Mouse (Mus musculus) thymus, adult 2 months (tissue): ENCODE results near the gene Ech1. TPM values are rescaled to one million over a fixed set of nuclear protein-coding genes. Genes with fewer than 3 reads are reported as not detected.

Source experiments
- DNase-seq: peaks from one replicate; pipeline ENCODE4 v3.0.0; 2021
- H3K27ac ChIP-seq: fragments of 200-500 bp; 2 replicates; pipeline ENCODE4 v1.5.1; 2012; ENCODE audit warnings: low read length, control low read depth; ENCODE audit not compliant: control insufficient read depth, insufficient read depth
- H3K27me3 ChIP-seq: fragments of 200-500 bp; 2 replicates; pipeline ENCODE4 v1.6.1; 2012; ENCODE audit warnings: mild to moderate bottlenecking, low read length, moderate library complexity, mixed read lengths; ENCODE audit not compliant: control insufficient read depth, insufficient read depth
- H3K36me3 ChIP-seq: fragments of 200-500 bp; 2 replicates; pipeline ENCODE4 v1.6.1; 2012; ENCODE audit warnings: mild to moderate bottlenecking, low read length, moderate library complexity; ENCODE audit not compliant: control insufficient read depth, insufficient read depth
- H3K4me1 ChIP-seq: fragments of 200-500 bp; replicated peaks from 2 replicates; pipeline ENCODE4 v1.6.1; 2012; ENCODE audit warnings: low read length; ENCODE audit not compliant: control insufficient read depth, insufficient read depth
- H3K4me3 ChIP-seq: fragments of 200-500 bp; 2 replicates; pipeline ENCODE4 v1.5.1; 2012; ENCODE audit warnings: mild to moderate bottlenecking, low read length, control low read depth, moderate library complexity; ENCODE audit not compliant: control insufficient read depth, insufficient read depth
- CTCF ChIP-seq: fragments of 200-500 bp; IDR thresholded peaks from 2 replicates; pipeline ENCODE4 v1.5.1; 2012; ENCODE audit warnings: mild to moderate bottlenecking, control low read depth, low read length, moderate library complexity, borderline replicate concordance; ENCODE audit not compliant: control insufficient read depth, poor library complexity, insufficient read depth; ENCODE audit errors: extremely low read depth
- POLR2A ChIP-seq: fragments of 200-500 bp; IDR thresholded peaks from 2 replicates; pipeline ENCODE4 v1.6.1; 2012; ENCODE audit warnings: mild to moderate bottlenecking, low read length, control low read depth, moderate library complexity; ENCODE audit not compliant: control insufficient read depth, poor library complexity, insufficient read depth; ENCODE audit errors: extremely low read depth
- WGBS: fragments of 180-500 bp; shearing (Covaris S2); methylation state at CpG from one replicate; pipeline ENCODE4 v1.1.7; 2018; 5-methylcytosine and 5-hydroxymethylcytosine counted together
- polyA plus RNA-seq: library from polyadenylated mRNA; depleted of rRNA; stranded (reverse); fragments of >200 nt; gene quantifications from 2 replicates; pipeline ENCODE4 v1.2.3, GENCODE M21; 2012

Gene Ech1
- polyA plus RNA-seq, 1 experiment = 359 TPM

- H3K27ac ChIP-seq = no peak overlapping the region
Observed at GRCm38 (mm10) chr7:28812949-28813348, 12.1 kb upstream of the Ech1 start.

GRCm38 (mm10) chr7:28814306-28815034, 10.5 kb upstream of the Ech1 start:
- Histone ChIP-seq H3K4me3 (no peak overlapping the region), H3K27me3 (no peaks in the 10 kb centered on the region), H3K4me1 (peaks cover 21% of the 10 kb centered on the region), H3K27ac (no peak overlapping the region), H3K36me3 (peaks cover 65% of the 10 kb centered on the region)
- 94% methylated on average over 5 of the region's 5 CpGs for WGBS
- TF ChIP-seq CTCF = no peak
- TF ChIP-seq POLR2A = no peak
- DNase-seq = no peak

More at GRCm38 (mm10) chr7:28812949-28813348, 12.1 kb upstream of the Ech1 start:
- H3K4me1 ChIP-seq = peaks cover 24% of the 10 kb centered on the region
- no peak for TF ChIP-seq POLR2A
- TF ChIP-seq CTCF = no peak
- no peak overlapping the region for H3K4me3 ChIP-seq
- H3K27me3 ChIP-seq = no peaks in the 10 kb centered on the region
- peaks cover 50% of the 10 kb centered on the region for H3K36me3 ChIP-seq
- no peak for DNase-seq
- 72% methylated on average over 5 of the region's 5 CpGs for WGBS

GRCm38 (mm10) chr7:28815230-28815629, 9.8 kb upstream of the Ech1 start:
- Histone ChIP-seq H3K27me3 (no peaks in the 10 kb centered on the region), H3K27ac (no peak overlapping the region), H3K4me3 (no peak overlapping the region), H3K4me1 (peaks cover 26% of the 10 kb centered on the region), H3K36me3 (peaks cover 73% of the 10 kb centered on the region)
- DNase-seq = no peak
- 97% methylated on average over 9 of the region's 9 CpGs for WGBS
- TF ChIP-seq POLR2A = no peak
- no peak for TF ChIP-seq CTCF

GRCm38 (mm10) chr7:28816201-28816600, 8.8 kb upstream of the Ech1 start:
- 79% methylated on average over 9 of the region's 9 CpGs for WGBS
- peaks cover 82% of the 10 kb centered on the region for H3K36me3 ChIP-seq
- no peak for TF ChIP-seq POLR2A
- TF ChIP-seq CTCF = no peak
- no peak for DNase-seq
- no peak overlapping the region for H3K4me3 ChIP-seq
- H3K27me3 ChIP-seq = no peaks in the 10 kb centered on the region
- H3K27ac ChIP-seq = no peak overlapping the region
- H3K4me1 ChIP-seq = peaks cover 34% of the 10 kb centered on the region

GRCm38 (mm10) chr7:28816920-28817319, 8.1 kb upstream of the Ech1 start:
- TF ChIP-seq POLR2A (no peak), CTCF (no peak)
- Histone ChIP-seq H3K4me3 (no peak overlapping the region), H3K27ac (no peak overlapping the region), H3K36me3 (peaks cover 90% of the 10 kb centered on the region), H3K4me1 (peaks cover 34% of the 10 kb centered on the region), H3K27me3 (no peaks in the 10 kb centered on the region)
- no peak for DNase-seq
- WGBS = 96% methylated on average over 10 of the region's 10 CpGs

GRCm38 (mm10) chr7:28817524-28817923, 7.5 kb upstream of the Ech1 start:
- Histone ChIP-seq H3K27me3 (no peaks in the 10 kb centered on the region), H3K27ac (no peak overlapping the region), H3K4me1 (peaks cover 28% of the 10 kb centered on the region), H3K4me3 (no peak overlapping the region), H3K36me3 (peaks cover 96% of the 10 kb centered on the region)
- no peak for DNase-seq
- 95% methylated on average over 6 of the region's 6 CpGs for WGBS
- TF ChIP-seq POLR2A (no peak), CTCF (no peak)
